Mouse (Mus musculus) myocyte (in vitro differentiated cells): ENCODE results near the gene Pan3.

Experiments
- CEBPB ChIP-seq: IDR thresholded peaks from 2 replicates; pipeline ENCODE4 v1.6.1; 2011; ENCODE audit warnings: mild to moderate bottlenecking, moderate library complexity; ENCODE audit not compliant: poor library complexity, insufficient read depth, severe bottlenecking
- E2F4 ChIP-seq: IDR thresholded peaks from one replicate; pipeline ENCODE4 v1.6.1; 2011; ENCODE audit warnings: mild to moderate bottlenecking, control low read depth, moderate library complexity; ENCODE audit not compliant: insufficient read depth
- MYOG ChIP-seq, 3 experiments: IDR thresholded peaks; one replicate each; pipeline ENCODE4 v1.6.1; 2011; ENCODE audit warnings: control low read depth in 2 of 3, low read depth in 2 of 3, mild to moderate bottlenecking in 2 of 3; ENCODE audit not compliant: insufficient read length in 2 of 3, control insufficient read depth in 1 of 3, insufficient read depth in 1 of 3
- POLR2A ChIP-seq: IDR thresholded peaks from one replicate; pipeline ENCODE4 v1.6.1; 2011; ENCODE audit warnings: low read depth, mild to moderate bottlenecking, control low read depth, moderate library complexity; ENCODE audit not compliant: insufficient read length
- USF1 ChIP-seq: IDR thresholded peaks from one replicate; pipeline ENCODE4 v1.6.1; 2011; ENCODE audit warnings: low read depth, mild to moderate bottlenecking, control low read depth, moderate library complexity

GRCm38 (mm10) chr5:147466361-147466760, 36.4 kb downstream of the Pan3 start:
- TF ChIP-seq POLR2A = no peak
- no peak for TF ChIP-seq USF1
- TF ChIP-seq CEBPB = no peak
- no peak for TF ChIP-seq MYOG (IDR thresholded peaks at IDR 0.05; ENCODE audit: control insufficient read depth in 1 of 3, insufficient read depth in 1 of 3, insufficient read length in 2 of 3, low read depth in 2 of 3)
- TF ChIP-seq E2F4 = no peak
